Mouse (Mus musculus): ENCODE measurements at regions not wholly inside any gene's neighbourhood (a gene's known extent, or its start where the extent isn't known, plus 50 kb on each side); places are given as distances from the start of the nearest gene placed in this dataset.

- TF ChIP-seq ZC3H11A (IDR thresholded peaks at IDR 0.05; ENCODE audit: low read depth, low read length) (peak; percentile 29; the same call in 1 of the 2 replicates), GABPA (IDR thresholded peaks at IDR 0.05; ENCODE audit: low read depth, low read length) (no peak), MAFK (IDR thresholded peaks at IDR 0.05; ENCODE audit: borderline replicate concordance, low read depth, low read length) (peak; percentile 83), USF1 (IDR thresholded peaks at IDR 0.05; ENCODE audit: low read depth, low read length) (peak; percentile 26; the same call in 1 of the 2 replicates)
Observed at GRCm38 (mm10) chr13:97462110-97462883, 221.4 kb downstream of the Enc1 start (continued).

- no peaks in the 10 kb centered on the region for H3K79me2 ChIP-seq (ENCODE audit: control insufficient read depth, insufficient read depth, low read length, poor library complexity)
- peaks cover 16 to 26% of the 10 kb centered on the region in 2 experiments for H3K4me1 ChIP-seq (ENCODE audit: control insufficient read depth in 1 of 2, insufficient read depth in 2 of 2, low read length in 2 of 2)
- no peak overlapping the region; the same call in 1 of the 2 replicates for H3K27ac ChIP-seq (ENCODE audit: control insufficient read depth, low read depth, low read length)
- H3K4me3 ChIP-seq (ENCODE audit: control insufficient read depth in 1 of 2, insufficient read depth in 1 of 2, low read depth in 2 of 2, low read length in 2 of 2): no peak overlapping the region
- H3K9me3 ChIP-seq (replicated peaks; ENCODE audit: insufficient read depth, low read length): no peaks in the 10 kb centered on the region
- no peak overlapping the region for H3K9ac ChIP-seq (ENCODE audit: control insufficient read depth, low read depth, low read length, poor library complexity, severe bottlenecking)
- peaks cover 0 to 28% of the 10 kb centered on the region in 2 experiments; a peak in 2 of 4 replicates for H3K36me3 ChIP-seq (ENCODE audit: control insufficient read depth in 1 of 2, insufficient read depth in 2 of 2, low read length in 2 of 2)
- DNase-seq (ENCODE audit: low read depth, low spot score): no peak
- no peak for TF ChIP-seq ETS1 (IDR thresholded peaks at IDR 0.05; ENCODE audit: low read depth, low read length)
- no peak for TF ChIP-seq ZNF384 (IDR thresholded peaks at IDR 0.05; ENCODE audit: low read depth, low read length)
- no peak for TF ChIP-seq MEF2A (IDR thresholded peaks at IDR 0.05; ENCODE audit: extremely low read depth, insufficient replicate concordance, low read depth, low read length, poor library complexity, severe bottlenecking)
- TF ChIP-seq RCOR1 (IDR thresholded peaks at IDR 0.05; ENCODE audit: low read depth, low read length): no peak
- no peak for TF ChIP-seq POLR2AphosphoS2 (IDR thresholded peaks at IDR 0.05; ENCODE audit: low read length)
- no peak for TF ChIP-seq POLR2AphosphoS5 (IDR thresholded peaks at IDR 0.05; ENCODE audit: borderline replicate concordance, low read depth, low read length)
- TF ChIP-seq CHD2 (IDR thresholded peaks at IDR 0.05; ENCODE audit: low read length): no peak
- no peaks in the 10 kb centered on the region for H3K27me3 ChIP-seq (ENCODE audit: control insufficient read depth in 1 of 2, insufficient read depth in 2 of 2, low read length in 2 of 2)
Observed at GRCm38 (mm10) chr13:97461207-97461606, 220.3 kb downstream of the Enc1 start.

GRCm38 (mm10) chr13:97459106-97459505 lies 218.2 kb downstream of the Enc1 start:
- Histone ChIP-seq H3K9ac (ENCODE audit: control insufficient read depth, low read depth, low read length, poor library complexity, severe bottlenecking) (no peak overlapping the region), H3K9me3 (replicated peaks; ENCODE audit: insufficient read depth, low read length) (no peaks in the 10 kb centered on the region), H3K79me2 (ENCODE audit: control insufficient read depth, insufficient read depth, low read length, poor library complexity) (no peaks in the 10 kb centered on the region), H3K27me3 (ENCODE audit: control insufficient read depth in 1 of 2, insufficient read depth in 2 of 2, low read length in 2 of 2) (no peaks in the 10 kb centered on the region), H3K36me3 (ENCODE audit: control insufficient read depth in 1 of 2, insufficient read depth in 2 of 2, low read length in 2 of 2) (peaks cover 0 to 26% of the 10 kb centered on the region in 2 experiments; a peak in 2 of 4 replicates), H3K27ac (ENCODE audit: control insufficient read depth, low read depth, low read length) (no peak overlapping the region), H3K4me3 (ENCODE audit: control insufficient read depth in 1 of 2, insufficient read depth in 1 of 2, low read depth in 2 of 2, low read length in 2 of 2) (no peak overlapping the region), H3K4me1 (ENCODE audit: control insufficient read depth in 1 of 2, insufficient read depth in 2 of 2, low read length in 2 of 2) (peaks cover 15 to 25% of the 10 kb centered on the region in 2 experiments)
- no peak for DNase-seq (ENCODE audit: low read depth, low spot score)
- TF ChIP-seq ETS1 (IDR thresholded peaks at IDR 0.05; ENCODE audit: low read depth, low read length) (no peak), EP300 (IDR thresholded peaks at IDR 0.05; ENCODE audit: low read depth in 1 of 2, low read length in 2 of 2) (no peak), MEF2A (IDR thresholded peaks at IDR 0.05; ENCODE audit: extremely low read depth, insufficient replicate concordance, low read depth, low read length, poor library complexity, severe bottlenecking) (no peak)

Data from MEL (cell line).